Mouse (Mus musculus): ENCODE data around the gene Tet2.

DNA sequence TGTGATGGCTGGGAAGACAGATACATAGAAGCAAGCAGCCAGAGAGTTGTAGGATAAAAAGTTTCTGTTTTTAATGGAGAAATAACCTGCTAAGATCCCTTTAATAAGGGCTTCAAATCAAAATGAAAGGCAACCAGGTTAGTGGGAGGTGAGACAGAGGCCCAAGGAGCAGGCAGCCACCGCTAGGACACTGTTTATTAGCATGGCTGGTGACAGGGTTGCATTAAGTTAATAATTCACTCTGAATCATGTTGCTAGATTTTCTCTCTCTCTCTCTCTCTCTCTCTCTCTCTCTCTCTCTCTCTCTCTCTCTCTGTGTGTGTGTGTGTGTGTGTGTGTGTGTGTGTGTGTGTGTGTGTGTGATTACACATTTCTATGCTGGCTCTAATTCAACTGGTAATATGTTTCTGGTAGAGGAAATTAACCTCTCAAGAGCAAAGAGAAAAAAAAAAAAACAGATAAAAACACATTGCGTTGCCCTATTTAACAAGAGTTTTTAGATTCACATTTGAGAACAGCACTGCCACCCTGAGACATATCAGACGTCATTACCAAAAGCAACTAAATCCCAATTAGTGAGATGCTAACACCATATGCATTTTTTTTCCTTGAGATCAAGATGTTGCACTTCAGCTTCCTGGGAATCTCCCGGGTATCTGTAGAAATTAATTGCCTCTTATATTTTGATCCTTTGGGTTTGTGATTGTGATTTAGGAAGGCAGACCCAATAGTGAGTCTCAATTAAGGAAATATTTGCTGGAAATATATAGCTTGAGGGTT, 115.4 kb downstream of the Tet2 start:
- no peak for TF ChIP-seq CTCF (IDR thresholded peaks at IDR 0.05 in 2 of 3, conservative IDR thresholded peaks at IDR 0.05 in 1 of 3; ENCODE audit: control insufficient read depth in 1 of 3, insufficient read depth in 1 of 3, low read depth in 2 of 3, low read length in 3 of 3, poor library complexity in 1 of 3, severe bottlenecking in 1 of 3)
- no peak for TF ChIP-seq MYC (IDR thresholded peaks at IDR 0.05; ENCODE audit: low read depth, low read length)
- TF ChIP-seq POLR2A (IDR thresholded peaks at IDR 0.05; ENCODE audit: control insufficient read depth in 1 of 2, insufficient read depth in 1 of 2, low read depth in 1 of 2, low read length in 2 of 2, poor library complexity in 1 of 2) = no peak
- no peak for TF ChIP-seq EP300 (IDR thresholded peaks at IDR 0.05; ENCODE audit: low read depth in 1 of 2, low read length in 2 of 2)
- TF ChIP-seq POLR2AphosphoS2 (IDR thresholded peaks at IDR 0.05; ENCODE audit: low read length) = no peak
- no peak for TF ChIP-seq CHD2 (IDR thresholded peaks at IDR 0.05; ENCODE audit: low read length)
- no peak for TF ChIP-seq MAX (IDR thresholded peaks at IDR 0.05; ENCODE audit: low read length)
- TF ChIP-seq UBTF (IDR thresholded peaks at IDR 0.05; ENCODE audit: borderline replicate concordance, insufficient read depth, low read depth, low read length) = no peak
- no peak for TF ChIP-seq USF1 (IDR thresholded peaks at IDR 0.05; ENCODE audit: low read depth, low read length)
- TF ChIP-seq ZNF384 (IDR thresholded peaks at IDR 0.05; ENCODE audit: low read depth, low read length) = no peak
- TF ChIP-seq POLR2AphosphoS5 (IDR thresholded peaks at IDR 0.05; ENCODE audit: borderline replicate concordance, low read depth, low read length) = no peak
- TF ChIP-seq TCF12 (IDR thresholded peaks at IDR 0.05; ENCODE audit: low read depth, low read length) = no peak
- no peak for TF ChIP-seq TAL1 (IDR thresholded peaks at IDR 0.05; ENCODE audit: low read length)
